Mouse (Mus musculus) cortical plate, adult 2 months (tissue): ENCODE results near the gene Pycr1. TPM values are rescaled to one million over a fixed set of nuclear protein-coding genes. Genes with fewer than 3 reads are reported as not detected.

Experiments used
- H3K27ac ChIP-seq: fragments of 200-500 bp; 2 replicates; pipeline ENCODE4 v1.5.1; 2012; ENCODE audit warnings: low read length, control low read depth, inconsistent platforms; ENCODE audit not compliant: insufficient read depth
- H3K4me1 ChIP-seq: fragments of 200-500 bp; 2 replicates; pipeline ENCODE4 v1.6.1; 2011; ENCODE audit warnings: low read length; ENCODE audit not compliant: control insufficient read depth, insufficient read depth
- H3K4me3 ChIP-seq: fragments of 200-500 bp; 2 replicates; pipeline ENCODE4 v1.5.1; 2011; ENCODE audit warnings: mild to moderate bottlenecking, low read length, control low read depth; ENCODE audit not compliant: insufficient read depth
- CTCF ChIP-seq: fragments of 200-500 bp; IDR thresholded peaks from 2 replicates; pipeline ENCODE4 v1.5.1; 2011; ENCODE audit warnings: mild to moderate bottlenecking, control low read depth, low read length; ENCODE audit not compliant: insufficient read depth; ENCODE audit errors: extremely low read depth
- POLR2A ChIP-seq: fragments of 200-500 bp; IDR thresholded peaks from 2 replicates; pipeline ENCODE4 v1.6.1; 2011; ENCODE audit warnings: mild to moderate bottlenecking, low read length, control low read depth; ENCODE audit not compliant: insufficient read depth; ENCODE audit errors: extremely low read depth
- polyA plus RNA-seq: library from polyadenylated mRNA; depleted of rRNA; stranded (reverse); fragments of >200 nt; gene quantifications from 2 replicates; pipeline ENCODE4 v1.2.3, GENCODE M21; 2012

Pycr1 gene
- polyA plus RNA-seq, 1 experiment = 3.6 TPM

- no peak overlapping the region for H3K27ac ChIP-seq
- peaks cover 14% of the 10 kb centered on the region for H3K4me1 ChIP-seq
- H3K4me3 ChIP-seq = no peak overlapping the region
- TF ChIP-seq CTCF (no peak), POLR2A (no peak)
Measured at GRCm38 (mm10) chr11:120627468-120628300, 15.9 kb downstream of the Pycr1 start.

- Histone ChIP-seq H3K27ac (no peak overlapping the region), H3K4me3 (no peak overlapping the region), H3K4me1 (peaks cover 13% of the 10 kb centered on the region)
- TF ChIP-seq CTCF (no peak), POLR2A (no peak)
Measured at GRCm38 (mm10) chr11:120626785-120627467, 16.6 kb downstream of the Pycr1 start.

- peak within 1 kb of the TSS; percentile 41 for H3K27ac ChIP-seq
- TF ChIP-seq POLR2A (no peak), CTCF (no peak)
- H3K4me1 ChIP-seq = peaks cover 4% of the 10 kb centered on the region
- peak within 1 kb of the TSS; percentile 52 for H3K4me3 ChIP-seq
Measured at GRCm38 (mm10) chr11:120625152-120625775, 18.3 kb downstream of the Pycr1 start, which contains the start of gene Sirt7. Sirt7 (minus strand) TSS chr11:120625240.

DNA sequence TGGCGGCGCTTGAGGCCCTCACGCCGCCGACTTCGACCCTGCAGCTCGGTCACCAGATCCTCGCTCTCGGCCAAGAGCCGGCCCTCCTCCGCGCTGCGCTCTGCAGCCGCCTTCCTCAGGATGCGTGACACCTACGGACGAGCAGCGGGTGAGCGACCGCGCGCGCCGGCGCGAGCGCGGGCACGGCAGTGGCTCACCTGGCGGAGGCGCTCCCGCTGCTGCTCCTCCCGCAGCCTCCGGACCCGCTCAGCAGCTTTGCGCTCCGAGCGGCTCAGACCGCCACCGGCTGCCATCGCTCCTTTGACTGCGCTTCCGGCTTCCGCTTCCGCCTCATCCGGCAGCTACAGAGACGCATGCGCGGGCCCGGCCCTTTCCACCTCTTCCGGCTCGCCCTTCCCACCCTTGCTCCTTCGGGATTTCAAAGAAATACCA, 18.9 kb downstream of the Pycr1 start:
- Histone ChIP-seq H3K4me3 (peak overlapping the region; percentile 52), H3K27ac (0 out of 2 replicates have a peak overlapping the region, but pooled peaks have one; percentile 41), H3K4me1 (peaks cover 3% of the 10 kb centered on the region)
- TF ChIP-seq POLR2A = peak; percentile 81
- no peak for TF ChIP-seq CTCF

- 0 out of 2 replicates have a peak overlapping the region, but pooled peaks have one; percentile 41 for H3K27ac ChIP-seq
- peaks cover 3% of the 10 kb centered on the region for H3K4me1 ChIP-seq
- peak overlapping the region; percentile 52 for H3K4me3 ChIP-seq
- TF ChIP-seq POLR2A (no peak), CTCF (peak; percentile 41)
Measured at GRCm38 (mm10) chr11:120623961-120624679, 19.4 kb downstream of the Pycr1 start.

- H3K4me3 ChIP-seq = no peak overlapping the region
- no peak for TF ChIP-seq POLR2A
- H3K27ac ChIP-seq = no peak overlapping the region
- peaks cover 3% of the 10 kb centered on the region for H3K4me1 ChIP-seq
Measured at GRCm38 (mm10) chr11:120622805-120623204, 20.8 kb downstream of the Pycr1 start.

DNA sequence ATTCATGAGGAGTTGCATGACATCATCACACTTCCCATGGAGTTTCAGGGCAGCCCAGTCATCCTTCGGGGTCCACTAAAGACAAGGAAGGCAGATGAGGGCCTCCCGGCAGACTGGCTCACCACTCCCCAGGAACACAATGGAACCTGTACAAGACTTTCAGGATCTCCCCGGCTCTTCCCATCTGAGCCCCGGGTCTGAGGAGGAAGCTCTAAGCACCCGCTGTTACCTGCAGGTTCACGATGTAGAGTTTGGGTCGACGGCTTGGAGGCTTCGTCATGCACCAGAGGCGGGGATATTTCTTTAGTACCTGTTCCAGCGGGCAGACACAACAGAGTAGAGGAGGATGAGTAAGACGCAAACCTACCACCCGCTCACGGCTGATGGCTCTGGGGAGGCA, 23.4 kb downstream of the Pycr1 start:
- no peak overlapping the region for H3K4me3 ChIP-seq
- no peak overlapping the region for H3K27ac ChIP-seq
- H3K4me1 ChIP-seq = peaks cover 6% of the 10 kb centered on the region
- TF ChIP-seq POLR2A = no peak
- TF ChIP-seq CTCF = no peak

GRCm38 (mm10) chr11:120618619-120619535, 24.7 kb downstream of the Pycr1 start:
- Histone ChIP-seq H3K4me3 (no peak overlapping the region), H3K4me1 (peaks cover 5% of the 10 kb centered on the region), H3K27ac (no peak overlapping the region)
- no peak for TF ChIP-seq CTCF
- TF ChIP-seq POLR2A = no peak
